ENCODE assay signal across 8 mouse cellular contexts in genomic region chr11:120378611-120379540, GRCm38 (mm10). TPM values are rescaled to one million over a fixed set of nuclear protein-coding genes. Genes with fewer than 3 reads are reported as not detected.
DNase-seq lines count a peak whose midpoint lies in the region; ATAC-seq lines count a peak whose summit lies in the region.

Gene Faap100 (minus strand): TSS chr11:120378764.

- H3K27me3 ChIP-seq in hindbrain, embryonic 11.5 days (ENCODE audit: control insufficient read depth, insufficient read depth, low read length) = no peaks in the 10 kb centered on the region

- H3K4me2 ChIP-seq in hindbrain, embryonic 11.5 days (replicated peaks; ENCODE audit: low read depth, low read length) = peak within 1 kb of the TSS; percentile 96

- peak; percentile 90 for ATAC-seq in hindbrain, embryonic 11.5 days (ENCODE audit: low FRiP score)

- DNase-seq in Muller cell, postnatal 12 days (ENCODE audit: inconsistent ontology term) = peak; percentile 95
- DNase-seq in cerebellum, adult 9-11 months = peak; percentile 89
- DNase-seq in frontal cortex, adult 2 months (ENCODE audit: extremely low spot score in 1 of 2, low spot score in 1 of 2) = peak; percentile 72 to 84
- DNase-seq in hindbrain, embryonic 11.5 days (ENCODE audit: low spot score) = peak; percentile 95
- DNase-seq in layer of hippocampus, postnatal 10 days (ENCODE audit: low spot score in 2 of 2) = peak; percentile 85 to 90
- peak; percentile 95 for DNase-seq in lung, postnatal 10 days
- peak; percentile 92 for DNase-seq in ovary, postnatal 36 days (ENCODE audit: low spot score)
- DNase-seq in thymus, postnatal 25 days = peak; percentile 91

- no peaks in the 10 kb centered on the region for H3K9me3 ChIP-seq in hindbrain, embryonic 11.5 days (ENCODE audit: control insufficient read depth, low read length)

- H3K27ac ChIP-seq in hindbrain, embryonic 11.5 days (ENCODE audit: low read depth, low read length) = peak within 1 kb of the TSS; percentile 56

- peak within 1 kb of the TSS; percentile 88 for H3K4me3 ChIP-seq in hindbrain, embryonic 11.5 days (ENCODE audit: low read depth, low read length)

- H3K4me1 ChIP-seq in hindbrain, embryonic 11.5 days (replicated peaks; ENCODE audit: control insufficient read depth, insufficient read depth, low read length) = peaks cover 4% of the 10 kb centered on the region; the same call in 1 of the 2 replicates

- 11% methylated on average over 47 of the region's 54 CpGs for WGBS in hindbrain, embryonic 11.5 days

- peaks cover 11% of the 10 kb centered on the region; the same call in 1 of the 2 replicates for H3K36me3 ChIP-seq in hindbrain, embryonic 11.5 days (ENCODE audit: control insufficient read depth, insufficient read depth, low read length)

- peak within 1 kb of the TSS; percentile 75 for H3K9ac ChIP-seq in hindbrain, embryonic 11.5 days (ENCODE audit: low read depth, low read length)

RNA-seq across cellular contexts. Expression of gene Faap100, which starts in this region (rescaled TPM):
- 27.6 and 27.8 TPM in 2 replicates for polyA plus RNA-seq in frontal cortex, adult 2 months (2012; rRNA removed)
- polyA plus RNA-seq in hindbrain, embryonic 11.5 days (2014; fragmentation: Nextera tagmentation; extraction: Ambion mirVana) = 27.8 and 33.6 TPM in 2 replicates
- total RNA-seq in layer of hippocampus, postnatal 10 days (2021) = 10 to 100 TPM; 58.8 to 62.0 TPM

Comparison
In these comparisons a context has a peak if more than half of its experiments do, and no peak if none do; other contexts are left out.
1. Peak in every context shown above with its lines: DNase-seq, ATAC-seq, H3K4me3 ChIP-seq and H3K27ac ChIP-seq.